Mouse (Mus musculus) hindbrain, embryonic 13.5 days (tissue): ENCODE results near the gene Meig1. TPM values are rescaled to one million over a fixed set of nuclear protein-coding genes. Genes with fewer than 3 reads are reported as not detected.

Experiments
- polyA plus RNA-seq: library from polyadenylated mRNA; unstranded; fragments of >200 nt; fragmentation: Nextera tagmentation; extraction: Ambion mirVana; gene quantifications from 2 replicates; pipeline ENCODE4 v1.2.1, GENCODE M21; 2015

Meig1 gene
- polyA plus RNA-seq, 1 experiment from 2014 or later, result 8.4 TPM

Other genes starting within 250 kb of the Meig1 start
- 97.7 and 102 TPM in 2 replicates for gene Nmt2, start 138.4 kb downstream of the Meig1 start, polyA plus RNA-seq
- 13.5 TPM in 2 replicates for gene Rpp38, start 90.0 kb downstream of the Meig1 start, polyA plus RNA-seq
- 2.5 and 3.1 TPM in 2 replicates for gene Acbd7, start 86.5 kb downstream of the Meig1 start, polyA plus RNA-seq
- gene Olah, start 25.4 kb downstream of the Meig1 start, polyA plus RNA-seq, result not detected in 2 replicates
- 9.0 and 9.4 TPM in 2 replicates for gene Dclre1c, start 1.5 kb upstream of the Meig1 start, polyA plus RNA-seq
- gene Suv39h2, start 52.4 kb upstream of the Meig1 start, polyA plus RNA-seq, result 12.1 and 13.4 TPM in 2 replicates
- gene Gm45902, start 90.1 kb upstream of the Meig1 start, polyA plus RNA-seq, result 8.6 and 8.9 TPM in 2 replicates
- 66.7 and 67.4 TPM in 2 replicates for gene Hspa14, start 90.2 kb upstream of the Meig1 start, polyA plus RNA-seq
- gene Cdnf, start 90.4 kb upstream of the Meig1 start, polyA plus RNA-seq, result 0.18 and 0.19 TPM in 2 replicates
- 36.2 and 37.5 TPM in 2 replicates for gene Fam107b, start 147.8 kb upstream of the Meig1 start, polyA plus RNA-seq